In genomic region chrX:101486487-101487152, GRCm38 (mm10) we compare ENCODE assay signal across 8 mouse cellular contexts. TPM values are rescaled to one million over a fixed set of nuclear protein-coding genes. Genes with fewer than 3 reads are reported as not detected.
DNase-seq lines count a peak whose midpoint lies in the region; ATAC-seq and TF ChIP-seq lines count a peak whose summit lies in the region.
"Not testable (repeated sequence)": the region's sequence is repeated elsewhere in the genome, so short reads cannot be mapped to it uniquely, and the experiment has no call there.

No protein-coding gene starts in this region.

- TF ChIP-seq CTCF in E14TG2a.4 (conservative IDR thresholded peaks at IDR 0.05; ENCODE audit: low read length), result peak; percentile 80
- TF ChIP-seq CTCF in liver, embryonic 14.5 days (IDR thresholded peaks at IDR 0.05; ENCODE audit: low read depth), result peak; percentile 90
- TF ChIP-seq CTCF in testis, adult 2 months (IDR thresholded peaks at IDR 0.05; ENCODE audit: control insufficient read depth, insufficient read depth, insufficient replicate concordance, low read depth, low read length), result peak; percentile 85; the same call in 1 of the 2 replicates

- H3K27ac ChIP-seq in heart, embryonic 10.5 days; liver, embryonic 14.5 days; neural tube, embryonic 15.5 days (replicated peaks); testis, adult 2 months (ENCODE audit: control insufficient read depth, insufficient read depth, low read depth, low read length): not testable (repeated sequence)

- WGBS in heart, embryonic 10.5 days, result 32% methylated on average over 11 of the region's 12 CpGs
- 35% methylated on average over 11 of the region's 12 CpGs for WGBS in large intestine, adult 2 months
- 25% methylated on average over 10 of the region's 12 CpGs for WGBS in liver, embryonic 14.5 days (ENCODE audit: insufficient replicate concordance)
- WGBS in neural tube, embryonic 15.5 days, result 24% methylated on average over 10 of the region's 12 CpGs

- H3K9ac ChIP-seq in liver, embryonic 14.5 days (replicated peaks); neural tube, embryonic 15.5 days (replicated peaks): not testable (repeated sequence)

- H3K9me3 ChIP-seq in E14TG2a.4 (ENCODE audit: low read length); heart, embryonic 10.5 days; liver, embryonic 14.5 days (ENCODE audit: control insufficient read depth, low read length); neural tube, embryonic 15.5 days (replicated peaks): not testable (repeated sequence)

- H3K36me3 ChIP-seq in E14TG2a.4 (ENCODE audit: insufficient read depth, low read length); heart, embryonic 10.5 days; liver, embryonic 14.5 days (replicated peaks; ENCODE audit: control insufficient read depth, insufficient read depth, low read depth); neural tube, embryonic 15.5 days; testis, adult 2 months (ENCODE audit: control insufficient read depth, insufficient read depth, low read length): not testable (repeated sequence)

- H3K4me3 ChIP-seq in E14TG2a.4 (replicated peaks; ENCODE audit: low read length); heart, embryonic 10.5 days; liver, embryonic 14.5 days (ENCODE audit: insufficient read depth in 1 of 2, low read depth in 2 of 2, low read length in 2 of 2); neural tube, embryonic 15.5 days (replicated peaks); testis, adult 2 months (ENCODE audit: control insufficient read depth, low read depth, low read length): not testable (repeated sequence)

- TF ChIP-seq POLR2A in testis, adult 2 months (IDR thresholded peaks at IDR 0.05; ENCODE audit: control insufficient read depth, low read depth, low read length), result not testable (repeated sequence)

- not testable (repeated sequence) for H3K4me2 ChIP-seq in liver, embryonic 14.5 days (ENCODE audit: low read depth); neural tube, embryonic 15.5 days

- TF ChIP-seq EP300 in liver, embryonic 14.5 days (IDR thresholded peaks at IDR 0.05; ENCODE audit: low read depth), result not testable (repeated sequence)

- not testable (repeated sequence) for H3K27me3 ChIP-seq in E14TG2a.4 (ENCODE audit: insufficient read depth, low read length); heart, embryonic 10.5 days (ENCODE audit: insufficient read depth, poor library complexity, severe bottlenecking); liver, embryonic 14.5 days (ENCODE audit: control insufficient read depth, insufficient read depth, low read length); neural tube, embryonic 15.5 days (replicated peaks); testis, adult 2 months (ENCODE audit: control insufficient read depth, insufficient read depth, low read length)

- ATAC-seq in erythroid progenitor cell, adult 5-6 weeks (replicated peaks; ENCODE audit: low FRiP score, poor library complexity, severe bottlenecking), result 0 out of 2 replicates have a peak, but pooled peaks have one; percentile 61
- ATAC-seq in liver, embryonic 14.5 days (ENCODE audit: insufficient read depth), result not testable (repeated sequence)
- ATAC-seq in neural tube, embryonic 15.5 days (ENCODE audit: low FRiP score), result peak; percentile 50; the same call in 1 of the 2 replicates

- peak; percentile 31 for DNase-seq in c-Kit-positive CD71-negative TER-119-negative erythroid progenitor cells, embryonic 14.5 days (ENCODE audit: low read depth)
- peak; percentile 75 for DNase-seq in heart, embryonic 10.5 days (ENCODE audit: low spot score)
- peak; percentile 0 for DNase-seq in large intestine, adult 2 months (ENCODE audit: low read depth, low spot score)
- DNase-seq in liver, embryonic 14.5 days (ENCODE audit: low read depth in 3 of 3, low spot score in 3 of 3), result peak; percentile 1 to 7 (median 4)

- peaks cover 25% of the 10 kb centered on the region for H3K4me1 ChIP-seq in E14TG2a.4 (replicated peaks; ENCODE audit: low read depth, low read length)
- H3K4me1 ChIP-seq in heart, embryonic 10.5 days; liver, embryonic 14.5 days (replicated peaks; ENCODE audit: control insufficient read depth in 2 of 2, insufficient read depth in 2 of 2, low read length in 1 of 2); neural tube, embryonic 15.5 days; testis, adult 2 months (ENCODE audit: control insufficient read depth, insufficient read depth, low read length): not testable (repeated sequence)

RNA-seq across cellular contexts. Expression of gene Itgb1bp2, which starts 37.7 kb away (rescaled TPM):
- total RNA-seq in erythroid progenitor cell, adult 5-6 weeks (2015; ENCODE audit: low replicate concordance), result 2.9 and 7.6 TPM in 2 replicates
- 2.3 and 4.1 TPM in 2 replicates for total RNA-seq in erythroid progenitor cell, adult 5-6 weeks (2017; ENCODE audit: low replicate concordance)
- polyA plus RNA-seq in heart, embryonic 10.5 days (2016; fragmentation: Nextera tagmentation; extraction: Ambion mirVana), result 52.2 and 78.0 TPM in 2 replicates
- polyA plus RNA-seq in large intestine, adult 2 months (2012; rRNA removed), result 0.86 and 1.2 TPM in 2 replicates
- polyA plus RNA-seq in liver, embryonic 14.5 days (2012; rRNA removed), result 0.58 and 0.96 TPM in 2 replicates
- polyA plus RNA-seq in liver, embryonic 14.5 days (2014; fragmentation: Nextera tagmentation; extraction: Ambion mirVana), result 0.17 and 0.23 TPM in 2 replicates
- 4.4 and 8.8 TPM in 2 replicates for polyA plus RNA-seq in neural tube, embryonic 15.5 days (2015; fragmentation: Nextera tagmentation; extraction: Ambion mirVana)
- 0.11 TPM in 1 of 2 replicates, not detected in the other for polyA plus RNA-seq in testis, adult 2 months (2012; rRNA removed)

RNA-seq across cellular contexts. Expression of gene Taf1, which starts 45.9 kb away (rescaled TPM):
- 78.9 and 95.6 TPM in 2 replicates for total RNA-seq in erythroid progenitor cell, adult 5-6 weeks (2015; ENCODE audit: low replicate concordance)
- total RNA-seq in erythroid progenitor cell, adult 5-6 weeks (2017; ENCODE audit: low replicate concordance), result 129 and 147 TPM in 2 replicates
- polyA plus RNA-seq in heart, embryonic 10.5 days (2016; fragmentation: Nextera tagmentation; extraction: Ambion mirVana), result 11.1 and 12.8 TPM in 2 replicates
- polyA plus RNA-seq in large intestine, adult 2 months (2012; rRNA removed), result 3.0 and 5.0 TPM in 2 replicates
- 6.4 and 12.5 TPM in 2 replicates for polyA plus RNA-seq in liver, embryonic 14.5 days (2012; rRNA removed)
- 5.8 and 6.1 TPM in 2 replicates for polyA plus RNA-seq in liver, embryonic 14.5 days (2014; fragmentation: Nextera tagmentation; extraction: Ambion mirVana)
- 12.8 and 13.0 TPM in 2 replicates for polyA plus RNA-seq in neural tube, embryonic 15.5 days (2015; fragmentation: Nextera tagmentation; extraction: Ambion mirVana)
- 2.4 and 2.7 TPM in 2 replicates for polyA plus RNA-seq in testis, adult 2 months (2012; rRNA removed)

RNA-seq across cellular contexts. Expression of gene Nono, which starts 57.5 kb away (rescaled TPM):
- 155 and 173 TPM in 2 replicates for total RNA-seq in erythroid progenitor cell, adult 5-6 weeks (2015; ENCODE audit: low replicate concordance)
- total RNA-seq in erythroid progenitor cell, adult 5-6 weeks (2017; ENCODE audit: low replicate concordance), result 224 and 241 TPM in 2 replicates
- polyA plus RNA-seq in heart, embryonic 10.5 days (2016; fragmentation: Nextera tagmentation; extraction: Ambion mirVana), result 350 and 419 TPM in 2 replicates
- polyA plus RNA-seq in large intestine, adult 2 months (2012; rRNA removed), result 89.2 and 104 TPM in 2 replicates
- 78.8 and 117 TPM in 2 replicates for polyA plus RNA-seq in liver, embryonic 14.5 days (2012; rRNA removed)
- polyA plus RNA-seq in liver, embryonic 14.5 days (2014; fragmentation: Nextera tagmentation; extraction: Ambion mirVana), result 103 and 113 TPM in 2 replicates
- polyA plus RNA-seq in neural tube, embryonic 15.5 days (2015; fragmentation: Nextera tagmentation; extraction: Ambion mirVana), result 242 and 291 TPM in 2 replicates
- polyA plus RNA-seq in testis, adult 2 months (2012; rRNA removed), result 16.1 and 16.3 TPM in 2 replicates

Comparison
In these comparisons a context has a peak if more than half of its experiments do, and no peak if none do; other contexts are left out.
1. DNase-seq: peak in every context shown above with its lines; median percentile 75 in heart, embryonic 10.5 days; 31 in c-Kit-positive CD71-negative TER-119-negative erythroid progenitor cells, embryonic 14.5 days; 4 in liver, embryonic 14.5 days; 0 in large intestine, adult 2 months.